Mouse (Mus musculus) urinary bladder, adult 18-20 months (tissue): Measurements from ENCODE around the gene Alkbh7.
A peak's percentile ranks its signal among the peaks of the same experiment; 100 is the strongest.

Experiments
- DNase-seq, 2 experiments: peaks; one replicate each; pipeline ENCODE4 v3.0.0; 2022; ENCODE audit warnings: low spot score in 2 of 2, mixed read lengths in 2 of 2

Gene Alkbh7

GRCm38 (mm10) chr17:57030931-57031660, 34.0 kb downstream of the Alkbh7 start, which contains the start of gene Khsrp:
Gene Khsrp (minus strand): TSS chr17:57031522.
- DNase-seq, result no peak

- peak; percentile 98 to 100 for DNase-seq
Observed at GRCm38 (mm10) chr17:57031661-57032420, 34.7 kb downstream of the Alkbh7 start.

- no peak for DNase-seq
Observed at GRCm38 (mm10) chr17:57032854-57033253, 35.7 kb downstream of the Alkbh7 start.

- no peak for DNase-seq
Observed at GRCm38 (mm10) chr17:57038978-57039377, 41.8 kb downstream of the Alkbh7 start.

GRCm38 (mm10) chr17:57041554-57041953, 44.4 kb downstream of the Alkbh7 start, which contains the start of gene Slc25a41:
Gene Slc25a41 (minus strand): TSS chr17:57041654.
- DNase-seq, result no peak

GRCm38 (mm10) chr17:57047406-57047805, 50.3 kb downstream of the Alkbh7 start:
- DNase-seq, result no peak

GRCm38 (mm10) chr17:57048816-57049215, 51.7 kb downstream of the Alkbh7 start:
- DNase-seq, result no peak
